Mouse (Mus musculus) neural tube, embryonic 15.5 days (tissue): ENCODE data around the gene Pla2r1. TPM values are rescaled to one million over a fixed set of nuclear protein-coding genes. Genes with fewer than 3 reads are reported as not detected.
A peak's percentile ranks its signal among the peaks of the same experiment; 100 is the strongest.

ENCODE experiments used
- ATAC-seq: fragments of 200-750 bp; cut with Nextera tagmentation; 2 replicates; pipeline ENCODE4 v1.8.0; 2017; ENCODE audit warnings: mild to moderate bottlenecking, moderate TSS enrichment, moderate library complexity; ENCODE audit not compliant: low FRiP score
- H3K27ac ChIP-seq: fragments of 300-500 bp; sonication (generic); replicated peaks from 2 replicates; pipeline ENCODE4 v1.5.1; 2015; ENCODE audit warnings: mild to moderate bottlenecking, inconsistent platforms
- H3K27me3 ChIP-seq: fragments of 300-500 bp; sonication (generic); replicated peaks from 2 replicates; pipeline ENCODE4 v1.6.1; 2015; ENCODE audit warnings: inconsistent platforms
- H3K36me3 ChIP-seq: fragments of 300-500 bp; sonication (generic); 2 replicates; pipeline ENCODE4 v1.6.1; 2015; ENCODE audit warnings: inconsistent platforms
- H3K4me1 ChIP-seq: fragments of 300-500 bp; sonication (generic); 2 replicates; pipeline ENCODE4 v1.6.1; 2015; ENCODE audit warnings: inconsistent platforms
- H3K4me2 ChIP-seq: fragments of 300-500 bp; sonication (generic); 2 replicates; pipeline ENCODE4 v1.6.1; 2015; ENCODE audit warnings: inconsistent platforms, mild to moderate bottlenecking, moderate library complexity
- H3K4me3 ChIP-seq: fragments of 300-500 bp; sonication (generic); replicated peaks from 2 replicates; pipeline ENCODE4 v1.5.1; 2015; ENCODE audit warnings: mild to moderate bottlenecking, inconsistent platforms
- H3K9ac ChIP-seq: fragments of 300-500 bp; sonication (generic); replicated peaks from 2 replicates; pipeline ENCODE4 v1.6.1; 2015; ENCODE audit warnings: mild to moderate bottlenecking, inconsistent platforms
- H3K9me3 ChIP-seq: fragments of 300-500 bp; sonication (generic); replicated peaks from 2 replicates; pipeline ENCODE4 v1.6.1; 2016; ENCODE audit warnings: inconsistent platforms
- WGBS: fragments of 180-500 bp; shearing (Covaris S2); methylation state at CpG from one replicate; pipeline ENCODE4 v1.1.7; 2015; ENCODE audit warnings: mixed read lengths; 5-methylcytosine and 5-hydroxymethylcytosine counted together
- polyA plus RNA-seq: library from polyadenylated mRNA; unstranded; fragments of >200 nt; fragmentation: Nextera tagmentation; extraction: Ambion mirVana; gene quantifications from 2 replicates; pipeline ENCODE4 v1.2.1, GENCODE M21; 2015

The Pla2r1 gene
- polyA plus RNA-seq, 1 experiment from 2014 or later, result 0.37 TPM

- no peak overlapping the region for H3K27ac ChIP-seq
- H3K36me3 ChIP-seq, result no peaks in the 10 kb centered on the region
- no peaks in the 10 kb centered on the region for H3K27me3 ChIP-seq
- H3K9me3 ChIP-seq, result no peaks in the 10 kb centered on the region
- H3K4me2 ChIP-seq, result no peak overlapping the region
- no peak for ATAC-seq
- H3K4me3 ChIP-seq, result no peak overlapping the region
- no peaks in the 10 kb centered on the region for H3K4me1 ChIP-seq
- H3K9ac ChIP-seq, result no peak overlapping the region
- WGBS, result 71% methylated on average over 8 of the region's 8 CpGs
These were observed 122.6 kb downstream of the Pla2r1 start for GRCm38 (mm10) chr2:60430315-60431021.

GRCm38 (mm10) chr2:60418075-60418474 lies 135.0 kb downstream of the Pla2r1 start:
- 0 out of 2 replicates have a peak, but pooled peaks have one; percentile 47 for ATAC-seq
- H3K9ac ChIP-seq, result no peak overlapping the region
- no peaks in the 10 kb centered on the region for H3K4me1 ChIP-seq
- no peak overlapping the region for H3K27ac ChIP-seq
- 5% methylated on average over 6 of the region's 6 CpGs for WGBS
- no peaks in the 10 kb centered on the region for H3K9me3 ChIP-seq
- H3K4me2 ChIP-seq, result no peak overlapping the region
- H3K36me3 ChIP-seq, result no peaks in the 10 kb centered on the region
- H3K27me3 ChIP-seq, result no peaks in the 10 kb centered on the region
- no peak overlapping the region for H3K4me3 ChIP-seq

GRCm38 (mm10) chr2:60414334-60414733 lies 138.8 kb downstream of the Pla2r1 start:
- no peaks in the 10 kb centered on the region for H3K36me3 ChIP-seq
- no peaks in the 10 kb centered on the region for H3K9me3 ChIP-seq
- no peaks in the 10 kb centered on the region for H3K27me3 ChIP-seq
- no peak overlapping the region for H3K9ac ChIP-seq
- no peak for ATAC-seq
- H3K4me3 ChIP-seq, result no peak overlapping the region
- no peak overlapping the region for H3K27ac ChIP-seq
- H3K4me2 ChIP-seq, result no peak overlapping the region
- WGBS, result 49% methylated on average over 8 of the region's 8 CpGs
- H3K4me1 ChIP-seq, result no peaks in the 10 kb centered on the region

- no peaks in the 10 kb centered on the region for H3K36me3 ChIP-seq
- 88% methylated on average over 18 of the region's 18 CpGs for WGBS
- H3K4me1 ChIP-seq, result no peaks in the 10 kb centered on the region
- ATAC-seq, result no peak
- H3K9me3 ChIP-seq, result no peaks in the 10 kb centered on the region
- no peak overlapping the region for H3K4me2 ChIP-seq
- H3K27ac ChIP-seq, result no peak overlapping the region
- no peak overlapping the region for H3K9ac ChIP-seq
- H3K4me3 ChIP-seq, result no peak overlapping the region
- H3K27me3 ChIP-seq, result no peaks in the 10 kb centered on the region
These were observed 140.0 kb downstream of the Pla2r1 start for GRCm38 (mm10) chr2:60413006-60413650.

- Histone ChIP-seq H3K4me2 (no peak overlapping the region), H3K9ac (no peak overlapping the region), H3K27me3 (no peaks in the 10 kb centered on the region), H3K27ac (no peak overlapping the region), H3K4me3 (no peak overlapping the region), H3K36me3 (no peaks in the 10 kb centered on the region), H3K9me3 (no peaks in the 10 kb centered on the region), H3K4me1 (no peaks in the 10 kb centered on the region)
- ATAC-seq, result no peak
- 90% methylated on average over 7 of the region's 7 CpGs for WGBS
These were observed 141.9 kb downstream of the Pla2r1 start for GRCm38 (mm10) chr2:60411181-60411580.

GRCm38 (mm10) chr2:60409989-60410763 lies 142.9 kb downstream of the Pla2r1 start:
- H3K36me3 ChIP-seq, result no peaks in the 10 kb centered on the region
- no peak overlapping the region for H3K9ac ChIP-seq
- ATAC-seq, result no peak
- 82% methylated on average over 11 of the region's 11 CpGs for WGBS
- H3K4me3 ChIP-seq, result no peak overlapping the region
- no peaks in the 10 kb centered on the region for H3K4me1 ChIP-seq
- H3K27me3 ChIP-seq, result no peaks in the 10 kb centered on the region
- no peak overlapping the region for H3K27ac ChIP-seq
- H3K9me3 ChIP-seq, result no peaks in the 10 kb centered on the region
- H3K4me2 ChIP-seq, result no peak overlapping the region

GRCm38 (mm10) chr2:60409194-60409593 lies 143.9 kb downstream of the Pla2r1 start:
- Histone ChIP-seq H3K4me1 (no peaks in the 10 kb centered on the region), H3K4me3 (no peak overlapping the region), H3K36me3 (no peaks in the 10 kb centered on the region), H3K27ac (no peak overlapping the region), H3K27me3 (no peaks in the 10 kb centered on the region), H3K9me3 (no peaks in the 10 kb centered on the region), H3K9ac (no peak overlapping the region), H3K4me2 (no peak overlapping the region)
- ATAC-seq, result no peak
- 47% methylated on average over 6 of the region's 6 CpGs for WGBS

- 90% methylated on average over 2 of the region's 2 CpGs for WGBS
- H3K4me3 ChIP-seq, result no peak overlapping the region
- no peak overlapping the region for H3K4me2 ChIP-seq
- no peak for ATAC-seq
- no peaks in the 10 kb centered on the region for H3K27me3 ChIP-seq
- no peaks in the 10 kb centered on the region for H3K36me3 ChIP-seq
- H3K9ac ChIP-seq, result no peak overlapping the region
- no peak overlapping the region for H3K27ac ChIP-seq
- H3K9me3 ChIP-seq, result no peaks in the 10 kb centered on the region
- H3K4me1 ChIP-seq, result no peaks in the 10 kb centered on the region
These were observed 145.7 kb downstream of the Pla2r1 start for GRCm38 (mm10) chr2:60407387-60407786.

- no peak for ATAC-seq
- Histone ChIP-seq H3K4me1 (no peaks in the 10 kb centered on the region), H3K27ac (no peak overlapping the region), H3K9ac (no peak overlapping the region), H3K4me2 (no peak overlapping the region), H3K27me3 (no peaks in the 10 kb centered on the region), H3K9me3 (no peaks in the 10 kb centered on the region), H3K4me3 (no peak overlapping the region), H3K36me3 (no peaks in the 10 kb centered on the region)
- WGBS, result 89% methylated on average over 5 of the region's 5 CpGs
These were observed 147.7 kb downstream of the Pla2r1 start for GRCm38 (mm10) chr2:60405431-60405830.

- Histone ChIP-seq H3K9me3 (no peaks in the 10 kb centered on the region), H3K4me1 (no peaks in the 10 kb centered on the region), H3K27me3 (no peaks in the 10 kb centered on the region), H3K9ac (no peak overlapping the region), H3K27ac (no peak overlapping the region), H3K4me3 (no peak overlapping the region), H3K4me2 (no peak overlapping the region), H3K36me3 (no peaks in the 10 kb centered on the region)
- no peak for ATAC-seq
- 92% methylated on average over 7 of the region's 7 CpGs for WGBS
These were observed 148.3 kb downstream of the Pla2r1 start for GRCm38 (mm10) chr2:60404763-60405162.

- H3K9ac ChIP-seq, result no peak overlapping the region
- no peaks in the 10 kb centered on the region for H3K27me3 ChIP-seq
- H3K36me3 ChIP-seq, result no peaks in the 10 kb centered on the region
- no peak overlapping the region for H3K27ac ChIP-seq
- H3K9me3 ChIP-seq, result no peaks in the 10 kb centered on the region
- WGBS, result 84% methylated on average over 5 of the region's 5 CpGs
- no peak overlapping the region for H3K4me3 ChIP-seq
- no peaks in the 10 kb centered on the region for H3K4me1 ChIP-seq
- ATAC-seq, result no peak
- H3K4me2 ChIP-seq, result no peak overlapping the region
These were observed 151.4 kb downstream of the Pla2r1 start for GRCm38 (mm10) chr2:60401694-60402093.

- Histone ChIP-seq H3K36me3 (no peaks in the 10 kb centered on the region), H3K4me3 (no peak overlapping the region), H3K27me3 (no peaks in the 10 kb centered on the region), H3K4me2 (no peak overlapping the region), H3K9me3 (no peaks in the 10 kb centered on the region), H3K27ac (no peak overlapping the region), H3K4me1 (no peaks in the 10 kb centered on the region), H3K9ac (no peak overlapping the region)
- WGBS, result 81% methylated on average over 6 of the region's 6 CpGs
- no peak for ATAC-seq
These were observed 159.3 kb downstream of the Pla2r1 start for GRCm38 (mm10) chr2:60393786-60394185.
